In genomic region chr6:97250966-97251365, GRCm38 (mm10) we compare ENCODE assay signal across 10 mouse cellular contexts. TPM values are rescaled to one million over a fixed set of nuclear protein-coding genes. Genes with fewer than 3 reads are reported as not detected.
DNase-seq lines count a peak whose midpoint lies in the region; ATAC-seq and TF ChIP-seq lines count a peak whose summit lies in the region.
"Had no signal": no experiment of that assay in that cellular context is flagged by ENCODE, and none has a peak within 500 bp of the region (broad histone marks: within the 10 kb centered on the region; RNA-seq: fewer than 3 reads in every experiment).

No protein-coding gene starts in this region.

- WGBS in neural tube, embryonic 15.5 days, result 40% methylated on average over 6 of the region's 6 CpGs
- WGBS in heart, postnatal 0 days, result 19% methylated on average over 6 of the region's 6 CpGs

- no peak overlapping the region for H3K27ac ChIP-seq in neural tube, embryonic 15.5 days (replicated peaks)
- H3K27ac ChIP-seq in heart, postnatal 0 days (ENCODE audit: low read depth), result peak overlapping the region; percentile 37; the same call in 1 of the 2 replicates
- H3K27ac ChIP-seq in left cerebral cortex, adult 2 months, result no peak overlapping the region

- no peak for TF ChIP-seq EP300 in heart, postnatal 0 days (IDR thresholded peaks at IDR 0.05; ENCODE audit: low read depth)

- peak; percentile 94 for TF ChIP-seq CTCF in heart, postnatal 0 days (IDR thresholded peaks at IDR 0.05; ENCODE audit: low read depth)
- peak; percentile 88 for TF ChIP-seq CTCF in left cerebral cortex, adult 2 months (IDR thresholded peaks at IDR 0.05)

- H3K9ac ChIP-seq in neural tube, embryonic 15.5 days (replicated peaks), result no peak overlapping the region
- H3K9ac ChIP-seq in heart, postnatal 0 days (replicated peaks; ENCODE audit: low read depth, low read length), result 0 out of 2 replicates have a peak overlapping the region, but pooled peaks have one; percentile 66

- no peak for ATAC-seq in neural tube, embryonic 15.5 days (ENCODE audit: low FRiP score)
- peak; percentile 26; the same call in 1 of the 2 replicates for ATAC-seq in heart, postnatal 0 days (ENCODE audit: insufficient read depth, low read depth)

- no peak overlapping the region for H3K4me2 ChIP-seq in neural tube, embryonic 15.5 days
- peak overlapping the region; percentile 60 for H3K4me2 ChIP-seq in heart, postnatal 0 days (ENCODE audit: low read depth, low read length)

- no peaks in the 10 kb centered on the region for H3K27me3 ChIP-seq in neural tube, embryonic 15.5 days (replicated peaks)
- no peaks in the 10 kb centered on the region for H3K27me3 ChIP-seq in heart, postnatal 0 days (ENCODE audit: control insufficient read depth, insufficient read depth, low read length)

- no peaks in the 10 kb centered on the region for H3K9me3 ChIP-seq in neural tube, embryonic 15.5 days (replicated peaks)
- H3K9me3 ChIP-seq in heart, postnatal 0 days (replicated peaks; ENCODE audit: control insufficient read depth, low read length), result no peaks in the 10 kb centered on the region

- H3K4me1 ChIP-seq in neural tube, embryonic 15.5 days, result no peaks in the 10 kb centered on the region
- no peaks in the 10 kb centered on the region for H3K4me1 ChIP-seq in heart, postnatal 0 days (ENCODE audit: control insufficient read depth, insufficient read depth)

- DNase-seq in neural tube, embryonic 10.5 days (ENCODE audit: extremely low spot score, low spot score), result peak; percentile 26
- DNase-seq in adipocyte (ENCODE audit: low spot score), result peak; percentile 82
- DNase-seq in embryo, embryonic 11.5 days (ENCODE audit: low read depth, low spot score), result peak; percentile 41
- DNase-seq in heart, postnatal 0 days (ENCODE audit: low spot score), result peak; percentile 80
- peak; percentile 36 to 60 for DNase-seq in left cerebral cortex, adult 2 months (ENCODE audit: extremely low spot score in 1 of 2, low spot score in 2 of 2)
- peak; percentile 84 for DNase-seq in naive thymus-derived CD4-positive, alpha-beta T cell, adult 2 months (ENCODE audit: low read depth)
- peak; percentile 65 for DNase-seq in thymus, postnatal 25 days

- intact Hi-C loops in left cerebral cortex, adult 2 months (cut with DNase I), result loop anchor here (1.0 to 5.0 kb wide), 3 partner anchors 272 to 491 kb away; no protein-coding TSS in a partner anchor

- H3K4me3 ChIP-seq in neural tube, embryonic 15.5 days (replicated peaks), result no peak overlapping the region
- peak overlapping the region; percentile 42 for H3K4me3 ChIP-seq in heart, postnatal 0 days (ENCODE audit: low read depth, low read length)
- H3K4me3 ChIP-seq in left cerebral cortex, adult 2 months, result no peak overlapping the region
- H3K4me3 ChIP-seq: erythroblast, embryonic 14.5 days had no signal

- no peaks in the 10 kb centered on the region for H3K36me3 ChIP-seq in neural tube, embryonic 15.5 days
- peaks cover 13% of the 10 kb centered on the region for H3K36me3 ChIP-seq in heart, postnatal 0 days (replicated peaks; ENCODE audit: control insufficient read depth, insufficient read depth, low read length)

RNA-seq across cellular contexts. Expression of gene Lmod3, which starts 1.6 kb away (rescaled TPM):
- 0.61 and 0.63 TPM in 2 replicates for polyA plus RNA-seq in neural tube, embryonic 15.5 days (2015; fragmentation: Nextera tagmentation; extraction: Ambion mirVana)
- 6.4 and 8.9 TPM in 2 replicates for total RNA-seq in heart, postnatal 0 days (2014; rRNA removed; ENCODE audit: low replicate concordance)
- 34.5 and 39.1 TPM in 2 replicates for polyA plus RNA-seq in heart, postnatal 0 days (2015; fragmentation: Nextera tagmentation; extraction: Ambion mirVana)
- not detected for total RNA-seq in left cerebral cortex, adult 2 months (2021)
- polyA plus RNA-seq: erythroblast, embryonic 14.5 days; small intestine, adult 2 months had no signal

RNA-seq across cellular contexts. Expression of gene Arl6ip5, which starts 40.5 kb away (rescaled TPM):
- 137 and 143 TPM in 2 replicates for polyA plus RNA-seq in neural tube, embryonic 15.5 days (2015; fragmentation: Nextera tagmentation; extraction: Ambion mirVana)
- 70.3 and 103 TPM in 2 replicates for total RNA-seq in heart, postnatal 0 days (2014; rRNA removed; ENCODE audit: low replicate concordance)
- polyA plus RNA-seq in heart, postnatal 0 days (2015; fragmentation: Nextera tagmentation; extraction: Ambion mirVana), result 83.7 and 91.1 TPM in 2 replicates
- total RNA-seq in left cerebral cortex, adult 2 months (2021), result 100 to 1,000 TPM; 195 to 205 TPM

RNA-seq across cellular contexts. Expression of gene Uba3, which starts 45.5 kb away (rescaled TPM):
- 82.6 and 84.8 TPM in 2 replicates for polyA plus RNA-seq in neural tube, embryonic 15.5 days (2015; fragmentation: Nextera tagmentation; extraction: Ambion mirVana)
- 71.6 and 79.7 TPM in 2 replicates for total RNA-seq in heart, postnatal 0 days (2014; rRNA removed; ENCODE audit: low replicate concordance)
- 54.4 and 58.3 TPM in 2 replicates for polyA plus RNA-seq in heart, postnatal 0 days (2015; fragmentation: Nextera tagmentation; extraction: Ambion mirVana)
- total RNA-seq in left cerebral cortex, adult 2 months (2021), result 10 to 100 TPM; 77.3 to 79.0 TPM

Comparison
In these comparisons a context has a peak if more than half of its experiments do, and no peak if none do; other contexts are left out.
1. DNase-seq: peak in every context shown above with its lines; median percentile 84 in naive thymus-derived CD4-positive, alpha-beta T cell, adult 2 months; 82 in adipocyte; 80 in heart, postnatal 0 days; 65 in thymus, postnatal 25 days; 48 in left cerebral cortex, adult 2 months; 41 in embryo, embryonic 11.5 days; 26 in neural tube, embryonic 10.5 days.